Mouse (Mus musculus) forebrain, embryonic 14.5 days (tissue): ENCODE measurements around the gene Slfn1. TPM values are rescaled to one million over a fixed set of nuclear protein-coding genes. Genes with fewer than 3 reads are reported as not detected.

ENCODE experiments used
- ATAC-seq: fragments of 200-750 bp; cut with Nextera tagmentation; 2 replicates; pipeline ENCODE4 v1.8.0; 2017; ENCODE audit warnings: mild to moderate bottlenecking, moderate library complexity
- DNase-seq: peaks from one replicate; pipeline ENCODE4 v3.0.0-alpha.2; 2015; ENCODE audit warnings: low spot score
- H3K27ac ChIP-seq: fragments of 300-500 bp; sonication (generic); 2 replicates; pipeline ENCODE4 v1.5.1; 2014; ENCODE audit warnings: low read depth, mild to moderate bottlenecking, control low read depth, low read length, moderate library complexity
- H3K27me3 ChIP-seq: fragments of 300-500 bp; sonication (generic); replicated peaks from 2 replicates; pipeline ENCODE4 v1.6.1; 2014; ENCODE audit warnings: low read length, control low read depth, mixed read lengths; ENCODE audit not compliant: control insufficient read depth, insufficient read depth
- H3K36me3 ChIP-seq: fragments of 300-500 bp; sonication (generic); 2 replicates; pipeline ENCODE4 v1.6.1; 2014; ENCODE audit warnings: low read length, control low read depth; ENCODE audit not compliant: control insufficient read depth, insufficient read depth
- H3K4me1 ChIP-seq: fragments of 300-500 bp; sonication (generic); 2 replicates; pipeline ENCODE4 v1.6.1; 2014; ENCODE audit warnings: antibody characterized with exemption, low read length, control low read depth; ENCODE audit not compliant: control insufficient read depth, insufficient read depth
- H3K4me2 ChIP-seq: fragments of 300-500 bp; sonication (generic); 2 replicates; pipeline ENCODE4 v1.6.1; 2014; ENCODE audit warnings: mild to moderate bottlenecking, control low read depth, low read length
- H3K4me3 ChIP-seq: fragments of 300-500 bp; sonication (generic); 2 replicates; pipeline ENCODE4 v1.5.1; 2014; ENCODE audit warnings: low read depth, low read length, control low read depth
- H3K9ac ChIP-seq: fragments of 300-500 bp; sonication (generic); 2 replicates; pipeline ENCODE4 v1.6.1; 2014; ENCODE audit warnings: mild to moderate bottlenecking, low read length, control low read depth, moderate library complexity
- H3K9me3 ChIP-seq: fragments of 300-500 bp; sonication (generic); replicated peaks from 2 replicates; pipeline ENCODE4 v1.6.1; 2016; ENCODE audit warnings: low read length, control low read depth, mixed read lengths; ENCODE audit not compliant: control insufficient read depth
- WGBS: fragments of 180-500 bp; shearing (Covaris S2); extraction: QIAGEN DNeasy Blood & Tissue Kit; methylation state at CpG from one replicate; pipeline ENCODE4 v1.1.7; 2014; 5-methylcytosine and 5-hydroxymethylcytosine counted together
- polyA plus RNA-seq: library from polyadenylated mRNA; unstranded; fragments of >200 nt; fragmentation: Nextera tagmentation; extraction: Ambion mirVana; gene quantifications from 2 replicates; pipeline ENCODE4 v1.2.1, GENCODE M21; 2014

The Slfn1 gene
- polyA plus RNA-seq = not detected in 2 replicates

GRCm38 (mm10) chr11:83116597-83117227 is at the start of gene Slfn1:
Gene Slfn1 (plus strand): TSS chr11:83116849.
- no peak for ATAC-seq
- no peaks in the 10 kb centered on the region for H3K27me3 ChIP-seq
- H3K36me3 ChIP-seq = no peaks in the 10 kb centered on the region
- no peaks in the 10 kb centered on the region for H3K9me3 ChIP-seq
- no peaks in the 10 kb centered on the region for H3K4me1 ChIP-seq
- H3K9ac ChIP-seq = no peak within 1 kb of the TSS
- H3K27ac ChIP-seq = no peak within 1 kb of the TSS
- DNase-seq = no peak
- H3K4me2 ChIP-seq = no peak within 1 kb of the TSS
- 90% methylated on average over 13 of the region's 13 CpGs for WGBS
- no peak within 1 kb of the TSS for H3K4me3 ChIP-seq

GRCm38 (mm10) chr11:83067982-83068694 is 48.5 kb upstream of the Slfn1 start:
- no peaks in the 10 kb centered on the region for H3K4me1 ChIP-seq
- no peak for ATAC-seq
- H3K4me3 ChIP-seq = no peak overlapping the region
- 80% methylated on average over 4 of the region's 4 CpGs for WGBS
- H3K27ac ChIP-seq = no peak overlapping the region
- H3K9me3 ChIP-seq = no peaks in the 10 kb centered on the region
- H3K36me3 ChIP-seq = no peaks in the 10 kb centered on the region
- no peak overlapping the region for H3K9ac ChIP-seq
- DNase-seq = no peak
- no peaks in the 10 kb centered on the region for H3K27me3 ChIP-seq
- H3K4me2 ChIP-seq = no peak overlapping the region

- H3K9me3 ChIP-seq = no peaks in the 10 kb centered on the region
- ATAC-seq (no peak), DNase-seq (no peak)
- WGBS = 79% methylated on average over 15 of the region's 15 CpGs
- no peaks in the 10 kb centered on the region for H3K4me1 ChIP-seq
- H3K27me3 ChIP-seq = no peaks in the 10 kb centered on the region
- H3K36me3 ChIP-seq = no peaks in the 10 kb centered on the region
- H3K4me2 ChIP-seq = no peak overlapping the region
- H3K27ac ChIP-seq = no peak overlapping the region
- no peak overlapping the region for H3K9ac ChIP-seq
- H3K4me3 ChIP-seq = no peak overlapping the region
These were observed 46.2 kb upstream of the Slfn1 start for GRCm38 (mm10) chr11:83070321-83070970.

- Histone ChIP-seq H3K4me1 (no peaks in the 10 kb centered on the region), H3K27ac (no peak overlapping the region), H3K36me3 (no peaks in the 10 kb centered on the region), H3K4me3 (no peak overlapping the region), H3K27me3 (no peaks in the 10 kb centered on the region), H3K9ac (no peak overlapping the region), H3K4me2 (no peak overlapping the region), H3K9me3 (no peaks in the 10 kb centered on the region)
- ATAC-seq (no peak), DNase-seq (peak; percentile 3)
- WGBS = 87% methylated on average over 3 of the region's 3 CpGs
These were observed 38.8 kb upstream of the Slfn1 start for GRCm38 (mm10) chr11:83077714-83078422.

GRCm38 (mm10) chr11:83078423-83079140 is 38.1 kb upstream of the Slfn1 start:
- 83% methylated on average over 5 of the region's 5 CpGs for WGBS
- H3K27ac ChIP-seq = no peak overlapping the region
- DNase-seq = no peak
- ATAC-seq = no peak
- H3K4me3 ChIP-seq = no peak overlapping the region
- H3K4me1 ChIP-seq = no peaks in the 10 kb centered on the region
- H3K9ac ChIP-seq = no peak overlapping the region
- no peaks in the 10 kb centered on the region for H3K9me3 ChIP-seq
- no peaks in the 10 kb centered on the region for H3K27me3 ChIP-seq
- H3K36me3 ChIP-seq = no peaks in the 10 kb centered on the region
- H3K4me2 ChIP-seq = no peak overlapping the region

GRCm38 (mm10) chr11:83079487-83080199 is 37.0 kb upstream of the Slfn1 start:
- Histone ChIP-seq H3K9ac (no peak overlapping the region), H3K4me3 (no peak overlapping the region), H3K36me3 (no peaks in the 10 kb centered on the region), H3K4me2 (no peak overlapping the region), H3K9me3 (no peaks in the 10 kb centered on the region), H3K4me1 (no peaks in the 10 kb centered on the region), H3K27ac (no peak overlapping the region), H3K27me3 (no peaks in the 10 kb centered on the region)
- WGBS = 89% methylated on average over 9 of the region's 9 CpGs
- no peak for DNase-seq
- no peak for ATAC-seq

- Histone ChIP-seq H3K9me3 (no peaks in the 10 kb centered on the region), H3K27me3 (no peaks in the 10 kb centered on the region), H3K9ac (no peak overlapping the region), H3K4me2 (no peak overlapping the region), H3K36me3 (no peaks in the 10 kb centered on the region), H3K4me3 (no peak overlapping the region), H3K4me1 (no peaks in the 10 kb centered on the region), H3K27ac (no peak overlapping the region)
- WGBS = 71% methylated on average over 7 of the region's 7 CpGs
- DNase-seq (no peak), ATAC-seq (no peak)
These were observed 33.7 kb upstream of the Slfn1 start for GRCm38 (mm10) chr11:83082741-83083473.
